Mouse (Mus musculus): ENCODE data around the gene Cd300lb.

GRCm38 (mm10) chr11:114874226-114875145 lies 59.7 kb downstream of the Cd300lb start:
- TF ChIP-seq GATA1 (IDR thresholded peaks at IDR 0.05; ENCODE audit: low read length) = no peak
- TF ChIP-seq TAL1 (IDR thresholded peaks at IDR 0.05; ENCODE audit: low read length) = no peak
